Mouse (Mus musculus) kidney, postnatal 14 days (tissue): ENCODE data around the gene Ap2a2.

Experiments
- DNase-seq: peaks from one replicate; pipeline ENCODE4 v3.0.0; 2022; ENCODE audit warnings: mixed read lengths

The Ap2a2 gene

GRCm38 (mm10) chr7:141561682-141562391 lies at the start of gene Ap2a2:
Gene Ap2a2, plus strand, starts transcription at chr7:141562173.
- peak; percentile 96 for DNase-seq

DNA sequence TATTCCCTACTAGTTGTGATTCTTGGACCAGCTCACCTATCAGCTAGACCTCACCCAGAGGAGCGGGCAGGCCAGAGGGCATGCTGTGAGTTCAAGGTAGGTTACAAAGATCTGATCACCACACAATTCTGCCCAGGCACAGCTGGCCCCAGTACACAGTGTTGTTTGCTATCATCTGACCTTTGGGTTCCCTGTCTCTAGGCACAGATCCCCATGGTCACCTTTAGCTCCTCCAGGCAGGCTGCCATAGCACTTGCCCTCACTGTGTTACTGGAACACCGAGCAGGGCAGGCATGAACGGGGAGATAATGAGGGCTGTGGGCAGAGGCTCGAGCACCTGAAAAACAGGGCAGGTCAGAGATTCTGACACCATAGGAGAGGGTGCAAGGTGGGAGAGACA lies 44.3 kb upstream of the Ap2a2 start:
- DNase-seq, result no peak

DNA sequence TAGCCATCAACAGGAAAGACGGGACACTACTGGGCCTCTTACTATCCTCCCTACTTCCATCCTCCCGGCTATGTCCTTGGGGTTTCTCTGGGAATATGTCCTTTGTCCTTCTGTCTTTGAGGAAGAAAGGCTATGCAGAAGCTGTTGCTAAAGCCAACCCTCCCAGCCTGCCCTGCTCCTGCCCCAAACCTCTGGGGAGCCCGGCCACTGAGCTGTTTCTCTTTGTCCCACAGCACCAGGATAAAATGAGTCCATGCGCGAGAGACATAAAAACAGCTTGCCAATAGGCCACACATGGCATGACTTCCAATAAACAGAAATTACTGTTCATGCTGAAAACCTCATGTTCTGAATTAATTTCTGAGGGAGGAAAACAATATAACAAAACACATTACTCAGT lies 43.7 kb upstream of the Ap2a2 start:
- no peak for DNase-seq

DNA sequence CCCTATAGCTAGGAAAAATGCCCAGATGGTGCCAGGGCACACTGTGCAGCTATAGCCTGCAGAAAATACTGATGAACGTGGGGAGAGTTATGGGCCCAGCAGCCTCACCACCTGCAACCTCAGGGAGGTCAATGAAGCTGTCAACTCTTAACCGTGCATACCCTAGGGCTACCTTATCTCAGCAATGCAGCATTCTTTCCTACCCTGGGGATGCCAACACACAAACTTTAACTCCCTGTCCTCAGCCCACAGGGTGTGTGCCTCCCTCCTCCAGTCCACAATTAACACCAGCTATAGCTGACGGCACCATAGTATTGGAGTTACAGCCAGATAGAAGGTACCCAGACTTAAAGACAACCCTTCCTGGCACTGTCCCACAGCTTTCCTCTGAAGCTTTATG lies 43.0 kb upstream of the Ap2a2 start:
- no peak for DNase-seq

- DNase-seq, result no peak
Measured at GRCm38 (mm10) chr7:141519795-141520194, 42.2 kb upstream of the Ap2a2 start.

DNA sequence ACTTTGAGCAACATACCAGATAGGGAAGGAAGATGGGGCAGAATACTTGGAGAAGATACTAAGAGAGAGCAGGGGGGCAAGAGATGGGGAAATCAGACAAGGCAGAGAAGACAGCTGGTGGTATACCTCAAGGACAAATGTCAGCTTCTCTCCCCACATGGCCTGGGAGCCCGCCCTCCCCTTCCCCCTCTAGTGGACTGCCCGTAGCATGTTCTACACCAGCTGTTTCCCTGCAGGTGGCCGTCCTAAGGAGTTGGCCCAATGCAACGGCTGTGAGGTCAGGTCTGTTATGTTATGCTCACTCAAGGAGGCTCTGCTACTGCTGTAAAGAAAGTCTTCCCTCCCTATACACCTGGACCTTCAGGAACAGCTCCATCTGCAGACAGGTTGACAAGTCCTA lies 39.0 kb upstream of the Ap2a2 start:
- no peak for DNase-seq

- DNase-seq, result no peak
Measured at GRCm38 (mm10) chr7:141524271-141524670, 37.7 kb upstream of the Ap2a2 start.

DNA sequence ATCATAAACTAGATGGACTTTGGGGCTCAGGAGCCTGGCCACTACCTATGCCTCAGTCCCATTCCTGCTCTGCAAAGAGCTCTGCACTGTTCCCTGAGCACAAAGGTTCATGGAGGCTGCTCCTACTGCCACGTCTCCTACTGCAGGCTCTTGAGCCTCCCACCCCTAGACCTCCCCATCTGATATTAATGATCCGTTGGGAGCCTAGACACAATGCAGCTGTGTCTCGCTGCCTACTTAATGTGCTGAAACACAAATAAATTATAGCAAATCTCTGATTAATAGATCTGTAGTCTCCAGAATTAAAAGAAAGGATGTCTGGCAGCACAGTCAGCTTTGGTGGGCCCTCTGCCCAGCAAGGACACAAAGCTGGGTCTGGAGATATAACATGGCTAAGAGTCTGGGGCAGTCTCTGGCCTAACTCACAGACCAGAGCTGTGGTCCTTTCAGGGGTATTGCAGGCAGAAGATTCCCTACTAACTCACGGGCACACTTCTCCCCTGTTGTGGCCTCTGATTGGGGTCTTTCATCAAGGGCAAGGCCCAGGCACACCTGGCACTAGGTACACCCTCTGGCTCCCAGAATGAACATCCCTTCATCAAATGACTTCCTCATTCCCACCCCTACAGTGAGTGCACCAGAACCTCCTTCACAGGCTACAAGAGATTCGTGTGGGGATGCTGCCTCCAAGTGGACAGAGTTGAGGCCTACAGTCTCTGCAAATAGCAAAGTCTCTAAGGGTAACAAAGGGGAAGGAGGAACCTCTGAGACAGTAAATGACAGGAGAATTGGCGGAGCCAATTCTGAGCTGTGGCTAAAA lies 37.0 kb upstream of the Ap2a2 start:
- peak; percentile 82 for DNase-seq

- DNase-seq, result no peak
Measured at GRCm38 (mm10) chr7:141525580-141525925, 36.4 kb upstream of the Ap2a2 start.

GRCm38 (mm10) chr7:141535570-141535969 lies 26.4 kb upstream of the Ap2a2 start:
- DNase-seq, result no peak

- no peak for DNase-seq
Measured at GRCm38 (mm10) chr7:141538852-141539555, 23.0 kb upstream of the Ap2a2 start.

DNA sequence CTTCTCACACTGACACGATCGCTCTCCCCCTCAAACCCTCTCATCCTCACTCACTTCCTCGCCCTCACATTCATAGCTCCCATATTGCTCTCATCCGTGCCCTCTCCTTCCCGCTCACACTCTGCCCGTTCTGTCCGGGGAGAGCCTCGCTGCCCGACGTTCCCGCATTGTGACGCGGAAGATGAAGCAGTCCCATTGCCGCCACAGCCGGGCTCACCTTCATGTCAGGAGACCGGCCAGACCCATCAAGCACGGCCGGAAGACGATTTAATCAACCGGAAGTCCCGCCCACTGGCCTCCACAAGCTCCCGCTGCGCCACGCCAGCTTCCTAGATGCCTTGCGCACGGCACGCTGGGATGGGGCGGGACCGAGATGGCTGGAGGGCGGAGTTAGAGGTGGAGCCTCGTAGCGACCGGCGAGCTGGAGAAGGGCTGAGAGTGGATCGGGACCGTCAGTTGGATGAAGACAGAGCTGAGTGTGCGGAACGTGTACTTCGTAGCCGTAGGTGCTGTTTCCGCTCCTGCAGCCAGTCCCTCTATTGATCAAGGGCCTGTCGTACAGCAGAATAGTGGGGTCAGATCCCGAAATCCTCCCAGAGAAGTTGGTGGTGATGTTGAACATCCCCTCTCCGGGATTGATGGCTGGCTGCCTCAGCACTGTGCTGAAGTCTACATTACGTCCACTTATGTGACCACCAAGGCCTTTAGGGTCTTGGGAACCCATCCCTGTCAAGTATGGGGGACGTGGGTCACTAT lies 22.2 kb upstream of the Ap2a2 start, which contains the start of gene Chid1:
Chid1 (minus strand) TSS at position 302 of the 756 bp plus-strand sequence.
- peak; percentile 99 for DNase-seq

DNA sequence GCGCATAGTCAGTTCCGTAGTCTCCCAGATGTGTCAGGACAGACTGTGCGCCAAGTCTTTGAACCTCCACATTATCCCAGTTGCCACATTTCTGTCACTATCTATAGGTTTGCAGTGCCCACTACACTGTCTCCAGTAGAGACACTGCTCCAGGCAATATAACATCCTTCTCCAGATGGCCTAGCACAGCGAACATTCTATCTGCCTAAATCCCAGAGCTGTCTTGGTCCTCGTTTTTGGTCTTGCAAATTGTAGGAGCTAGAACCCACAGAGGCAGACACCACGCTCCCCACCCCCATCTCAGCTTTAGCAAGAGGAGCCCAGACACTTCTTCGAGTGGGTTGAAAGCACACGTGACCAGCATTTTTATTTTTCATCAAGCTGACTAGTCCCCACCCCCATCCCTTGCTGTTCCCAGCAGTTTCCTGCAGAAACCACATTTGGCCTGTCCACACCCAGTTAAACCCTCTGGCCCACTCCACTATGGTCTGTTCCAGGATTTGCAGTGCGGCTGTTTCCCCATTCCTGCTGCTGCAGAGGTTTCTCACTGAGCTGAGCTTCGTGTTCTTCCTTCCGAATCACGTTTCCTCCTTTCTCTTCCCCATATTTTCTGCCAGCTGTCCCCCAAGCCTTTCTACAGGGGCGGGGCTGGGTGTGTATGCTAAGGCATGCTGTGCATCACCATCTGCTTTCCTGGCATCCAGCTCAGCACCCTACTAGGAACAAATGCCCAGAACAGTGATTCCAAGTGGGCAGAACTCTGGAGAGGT lies 21.5 kb upstream of the Ap2a2 start:
- DNase-seq, result peak; percentile 62

DNA sequence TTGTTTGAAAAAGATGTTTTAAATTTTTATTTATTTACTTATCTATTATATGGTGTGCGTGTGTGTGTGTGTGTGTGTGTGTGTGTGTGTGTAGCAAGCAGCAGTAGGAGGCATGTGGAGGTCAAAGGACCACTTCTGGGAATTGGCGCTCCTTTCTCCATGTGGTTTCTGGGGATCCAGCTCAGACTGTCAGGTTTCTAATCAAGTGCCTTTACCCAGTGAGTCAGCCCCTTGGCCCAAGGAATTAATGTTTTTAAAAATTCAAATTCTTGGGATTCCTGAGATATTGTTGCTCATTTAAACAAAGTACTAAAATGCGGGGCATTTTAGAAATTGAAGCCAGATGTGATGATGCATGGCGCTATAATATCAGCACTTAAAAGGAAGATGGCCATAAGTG lies 20.3 kb upstream of the Ap2a2 start:
- no peak for DNase-seq

GRCm38 (mm10) chr7:141542588-141542987 lies 19.4 kb upstream of the Ap2a2 start:
- DNase-seq, result no peak

DNA sequence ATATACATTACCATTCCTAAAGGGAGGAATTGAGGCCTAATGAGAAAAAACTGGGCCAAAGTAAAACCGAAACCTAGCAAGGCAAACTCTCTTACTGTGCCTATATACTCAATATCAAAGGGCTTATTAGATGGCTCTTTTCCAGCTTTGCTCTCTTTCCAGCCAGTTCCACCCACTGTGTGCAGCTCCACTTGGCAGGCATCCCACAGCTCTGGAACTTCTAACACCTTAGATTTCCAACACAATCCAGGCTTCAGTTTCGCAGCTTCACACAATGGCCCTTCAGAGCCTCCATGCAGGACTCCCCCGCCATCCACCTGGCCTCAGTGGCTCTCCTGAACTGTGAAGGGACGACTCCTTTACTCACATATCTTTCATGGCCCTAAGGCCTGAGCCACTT lies 17.3 kb upstream of the Ap2a2 start:
- DNase-seq, result no peak

GRCm38 (mm10) chr7:141549432-141550061 lies 12.4 kb upstream of the Ap2a2 start:
- no peak for DNase-seq

- DNase-seq, result no peak
Measured at GRCm38 (mm10) chr7:141550464-141550863, 11.5 kb upstream of the Ap2a2 start.

GRCm38 (mm10) chr7:141558329-141558776 lies 3.6 kb upstream of the Ap2a2 start:
- DNase-seq, result no peak

GRCm38 (mm10) chr7:141558946-141559345 lies 3.0 kb upstream of the Ap2a2 start:
- no peak for DNase-seq

DNA sequence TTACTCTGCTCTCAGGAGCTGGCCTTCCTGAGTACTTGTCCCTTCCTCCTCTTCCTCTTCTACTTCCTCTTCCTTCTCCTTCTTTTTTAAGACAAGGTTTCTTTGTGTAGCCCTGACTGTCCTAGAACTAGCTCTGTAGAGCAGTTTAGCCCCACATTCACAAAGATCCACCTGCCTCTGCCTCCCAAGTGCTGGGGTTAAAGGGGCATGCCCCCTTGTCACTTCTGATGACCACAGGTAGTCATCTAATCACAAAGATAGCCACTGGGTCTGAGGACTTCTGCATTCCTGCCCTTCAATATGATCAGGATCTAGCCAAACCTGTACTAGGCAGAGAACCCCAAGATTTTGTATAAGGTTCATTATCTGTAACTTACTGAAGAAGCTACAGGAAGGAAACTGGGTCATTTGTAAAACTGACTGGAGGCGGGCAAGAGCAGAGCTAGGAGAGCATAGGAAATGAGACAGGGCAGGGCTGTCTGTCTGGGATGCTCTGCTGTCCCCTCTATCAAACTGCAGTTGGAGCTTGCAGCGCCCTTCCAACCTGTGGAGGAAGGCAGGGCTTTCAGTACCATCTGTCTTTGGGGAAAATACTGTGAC lies 2.1 kb upstream of the Ap2a2 start:
- no peak for DNase-seq
